Mouse (Mus musculus) heart, postnatal 36 days (tissue): ENCODE data around the gene Capn9. TPM values are rescaled to one million over a fixed set of nuclear protein-coding genes. Genes with fewer than 3 reads are reported as not detected.

Experiments used
- DNase-seq, 2 experiments: peaks; one replicate each; pipeline ENCODE4 v3.0.0; 2021 to 2022
- intact Hi-C: fragments of 180-260 bp; cut with DNase I; formaldehyde crosslinking; loops from one replicate; pipeline ENCODE4 v1.15.1; 2025
- total RNA-seq, 2 experiments: library from RNA; stranded (reverse); gene quantifications; 2 replicates each; pipeline ENCODE4 v1.2.3; 2021

The Capn9 gene
- total RNA-seq, 2 experiments from 2014 or later, result not detected

- DNase-seq, result peak; percentile 63 to 68
- intact Hi-C loops, result no loop called here
Observed at GRCm38 (mm10) chr8:124569593-124569992, 6.3 kb upstream of the Capn9 start, which contains the start of gene Agt. Agt (minus strand) TSS chr8:124569706.

- intact Hi-C loops, result loop anchor here (5.0 kb wide), 1 partner anchor 170 kb away; no protein-coding TSS in a partner anchor
- no peak for DNase-seq
Observed at GRCm38 (mm10) chr8:124571732-124572429, 4.0 kb upstream of the Capn9 start.

- no peak for DNase-seq
- intact Hi-C loops, result loop anchor here (5.0 kb wide), 1 partner anchor 170 kb away; no protein-coding TSS in a partner anchor
Observed at GRCm38 (mm10) chr8:124572430-124572775, 3.5 kb upstream of the Capn9 start.

GRCm38 (mm10) chr8:124573552-124574340, 2.2 kb upstream of the Capn9 start:
- intact Hi-C loops, result loop anchor here (5.0 kb wide), 1 partner anchor 171 kb away; no protein-coding TSS in a partner anchor
- peak; percentile 85 to 91 for DNase-seq

- intact Hi-C loops, result no loop called here
- no peak for DNase-seq
Observed at GRCm38 (mm10) chr8:124576751-124577150, 840 bp downstream of the Capn9 start.

- DNase-seq, result peak; percentile 34 to 39
- intact Hi-C loops, result no loop called here
Observed at GRCm38 (mm10) chr8:124585718-124586425, 10.0 kb downstream of the Capn9 start.

GRCm38 (mm10) chr8:124586556-124586955, 10.6 kb downstream of the Capn9 start:
- intact Hi-C loops, result no loop called here
- no peak for DNase-seq

- intact Hi-C loops, result no loop called here
- DNase-seq, result no peak
Observed at GRCm38 (mm10) chr8:124589393-124589792, 13.5 kb downstream of the Capn9 start.

- no peak for DNase-seq
- intact Hi-C loops, result no loop called here
Observed at GRCm38 (mm10) chr8:124604066-124604465, 28.2 kb downstream of the Capn9 start.

GRCm38 (mm10) chr8:124608239-124608971, 32.5 kb downstream of the Capn9 start:
- no peak for DNase-seq
- intact Hi-C loops, result no loop called here

- intact Hi-C loops, result no loop called here
- no peak for DNase-seq
Observed at GRCm38 (mm10) chr8:124608972-124609353, 33.1 kb downstream of the Capn9 start.

- intact Hi-C loops, result no loop called here
- no peak for DNase-seq
Observed at GRCm38 (mm10) chr8:124614325-124614724, 38.4 kb downstream of the Capn9 start.

GRCm38 (mm10) chr8:124617266-124617869, 41.5 kb downstream of the Capn9 start:
- peak; percentile 82 to 86 for DNase-seq
- intact Hi-C loops, result loop anchor here (1.0 kb wide), 2 partner anchors 60 to 158 kb away; no protein-coding TSS in a partner anchor

- intact Hi-C loops, result no loop called here
- no peak for DNase-seq
Observed at GRCm38 (mm10) chr8:124618252-124618651, 42.3 kb downstream of the Capn9 start.

- intact Hi-C loops, result no loop called here
- no peak for DNase-seq
Observed at GRCm38 (mm10) chr8:124621255-124621654, 45.3 kb downstream of the Capn9 start.

- DNase-seq, result no peak
- intact Hi-C loops, result no loop called here
Observed at GRCm38 (mm10) chr8:124626251-124626650, 50.3 kb downstream of the Capn9 start.

- peak; percentile 38 to 49 for DNase-seq
Observed at GRCm38 (mm10) chr8:124630489-124630888, 54.6 kb downstream of the Capn9 start.

GRCm38 (mm10) chr8:124630891-124631290, 55.0 kb downstream of the Capn9 start:
- intact Hi-C loops, result no loop called here
- no peak for DNase-seq

More at GRCm38 (mm10) chr8:124630489-124630888, 54.6 kb downstream of the Capn9 start:
- intact Hi-C loops, result no loop called here

GRCm38 (mm10) chr8:124631966-124632365, 56.1 kb downstream of the Capn9 start:
- intact Hi-C loops, result loop anchor here (2.0 kb wide), 1 partner anchor 31 kb away; the partner anchor contains the start of gene 2310022B05Rik
- DNase-seq, result no peak
